Mouse (Mus musculus): ENCODE data around the gene Syt1. TPM values are rescaled to one million over a fixed set of nuclear protein-coding genes. Genes with fewer than 3 reads are reported as not detected.

The Syt1 gene
- polyA plus RNA-seq, 1 experiment from 2014 or later, result 0.22 TPM

DNA sequence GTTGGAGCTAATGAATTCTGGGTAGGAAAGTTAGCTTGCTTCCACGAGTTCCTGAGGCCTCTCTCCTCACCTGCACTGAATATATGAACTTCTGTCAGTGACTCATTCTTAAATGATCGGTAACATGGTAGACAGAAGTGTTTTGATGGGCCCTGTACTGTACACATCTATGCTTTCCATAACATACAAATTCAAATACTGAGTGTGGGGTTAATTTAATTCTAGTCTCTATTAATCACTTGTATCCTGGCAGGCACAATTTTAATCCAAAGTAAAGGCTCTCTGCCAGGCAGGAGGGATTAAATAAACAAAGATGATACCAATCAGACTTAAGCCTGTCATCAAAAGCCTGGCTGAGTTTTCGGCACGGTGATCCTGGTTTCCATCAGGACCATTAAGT is 136.1 kb downstream of the Syt1 start:
- H3K4me2 ChIP-seq (ENCODE audit: low read depth, low read length), result no peak overlapping the region
- no peaks in the 10 kb centered on the region for H3K9me3 ChIP-seq (replicated peaks; ENCODE audit: control insufficient read depth, low read length)
- no peak for ATAC-seq (ENCODE audit: low read depth)
- H3K27ac ChIP-seq (ENCODE audit: low read length), result no peak overlapping the region
- H3K27me3 ChIP-seq (ENCODE audit: control insufficient read depth, insufficient read depth, low read depth, low read length), result no peaks in the 10 kb centered on the region
- no peaks in the 10 kb centered on the region for H3K36me3 ChIP-seq (ENCODE audit: control insufficient read depth, insufficient read depth)
- no peak overlapping the region for H3K9ac ChIP-seq (ENCODE audit: low read depth, low read length)
- WGBS (ENCODE audit: insufficient replicate concordance), result 59% methylated on average over 4 of the region's 4 CpGs
- no peaks in the 10 kb centered on the region for H3K4me1 ChIP-seq (ENCODE audit: control insufficient read depth, low read depth, low read length)
- H3K4me3 ChIP-seq (ENCODE audit: low read depth, low read length), result no peak overlapping the region

DNA sequence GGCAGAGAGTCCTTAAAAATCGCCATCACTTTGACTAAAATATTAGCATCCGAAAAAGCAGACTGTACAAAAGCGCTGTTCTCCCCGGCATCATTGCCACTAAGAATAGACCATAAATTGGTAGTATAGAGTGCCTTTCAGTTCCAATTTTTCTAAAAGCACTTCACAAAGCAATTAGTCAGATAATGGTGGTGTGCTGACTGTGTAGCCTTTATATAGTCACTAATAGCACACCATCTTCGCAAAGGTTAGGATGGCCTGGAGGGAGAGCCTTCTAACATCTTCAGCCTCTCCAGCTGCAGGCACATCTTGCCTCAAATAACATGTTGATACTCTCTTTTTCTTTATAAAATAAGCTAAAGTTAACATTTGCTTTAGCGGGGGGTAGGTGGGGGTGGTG is 138.4 kb downstream of the Syt1 start:
- 79% methylated on average over 6 of the region's 6 CpGs for WGBS (ENCODE audit: insufficient replicate concordance)

GRCm38 (mm10) chr10:108870586-108870985 is 140.2 kb downstream of the Syt1 start:
- WGBS (ENCODE audit: insufficient replicate concordance), result 74% methylated on average over 4 of the region's 4 CpGs
- ATAC-seq (ENCODE audit: low read depth), result no peak

More for the DNA sequence above, 138.4 kb downstream of the Syt1 start:
- no peaks in the 10 kb centered on the region for H3K9me3 ChIP-seq (replicated peaks; ENCODE audit: control insufficient read depth, low read length)
- H3K36me3 ChIP-seq (ENCODE audit: control insufficient read depth, insufficient read depth), result no peaks in the 10 kb centered on the region
- H3K27ac ChIP-seq (ENCODE audit: low read length), result no peak overlapping the region
- no peak overlapping the region for H3K4me2 ChIP-seq (ENCODE audit: low read depth, low read length)
- no peaks in the 10 kb centered on the region for H3K27me3 ChIP-seq (ENCODE audit: control insufficient read depth, insufficient read depth, low read depth, low read length)
- no peak for ATAC-seq (ENCODE audit: low read depth)
- H3K4me1 ChIP-seq (ENCODE audit: control insufficient read depth, low read depth, low read length), result no peaks in the 10 kb centered on the region
- no peak overlapping the region for H3K9ac ChIP-seq (ENCODE audit: low read depth, low read length)
- no peak overlapping the region for H3K4me3 ChIP-seq (ENCODE audit: low read depth, low read length)

GRCm38 (mm10) chr10:108868136-108868535 is 142.6 kb downstream of the Syt1 start:
- H3K36me3 ChIP-seq (ENCODE audit: control insufficient read depth, insufficient read depth), result no peaks in the 10 kb centered on the region
- no peaks in the 10 kb centered on the region; the same call in 1 of the 2 replicates for H3K9me3 ChIP-seq (replicated peaks; ENCODE audit: control insufficient read depth, low read length)
- no peak overlapping the region for H3K27ac ChIP-seq (ENCODE audit: low read length)
- H3K27me3 ChIP-seq (ENCODE audit: control insufficient read depth, insufficient read depth, low read depth, low read length), result no peaks in the 10 kb centered on the region
- H3K9ac ChIP-seq (ENCODE audit: low read depth, low read length), result no peak overlapping the region
- H3K4me3 ChIP-seq (ENCODE audit: low read depth, low read length), result no peak overlapping the region
- ATAC-seq (ENCODE audit: low read depth), result no peak
- H3K4me1 ChIP-seq (ENCODE audit: control insufficient read depth, low read depth, low read length), result no peaks in the 10 kb centered on the region
- 47% methylated on average over 4 of the region's 4 CpGs for WGBS (ENCODE audit: insufficient replicate concordance)
- no peak overlapping the region for H3K4me2 ChIP-seq (ENCODE audit: low read depth, low read length)

More at GRCm38 (mm10) chr10:108870586-108870985, 140.2 kb downstream of the Syt1 start:
- no peaks in the 10 kb centered on the region for H3K4me1 ChIP-seq (ENCODE audit: control insufficient read depth, low read depth, low read length)
- no peak overlapping the region for H3K27ac ChIP-seq (ENCODE audit: low read length)
- no peak overlapping the region for H3K4me3 ChIP-seq (ENCODE audit: low read depth, low read length)
- no peak overlapping the region for H3K4me2 ChIP-seq (ENCODE audit: low read depth, low read length)
- H3K9ac ChIP-seq (ENCODE audit: low read depth, low read length), result no peak overlapping the region
- H3K27me3 ChIP-seq (ENCODE audit: control insufficient read depth, insufficient read depth, low read depth, low read length), result no peaks in the 10 kb centered on the region
- H3K9me3 ChIP-seq (replicated peaks; ENCODE audit: control insufficient read depth, low read length), result no peaks in the 10 kb centered on the region; the same call in 1 of the 2 replicates
- H3K36me3 ChIP-seq (ENCODE audit: control insufficient read depth, insufficient read depth), result no peaks in the 10 kb centered on the region

- Histone ChIP-seq H3K4me1 (ENCODE audit: control insufficient read depth, low read depth, low read length) (no peaks in the 10 kb centered on the region), H3K9ac (ENCODE audit: low read depth, low read length) (no peak overlapping the region), H3K4me2 (ENCODE audit: low read depth, low read length) (no peak overlapping the region), H3K36me3 (ENCODE audit: control insufficient read depth, insufficient read depth) (no peaks in the 10 kb centered on the region), H3K9me3 (replicated peaks; ENCODE audit: control insufficient read depth, low read length) (no peaks in the 10 kb centered on the region; the same call in 1 of the 2 replicates), H3K4me3 (ENCODE audit: low read depth, low read length) (no peak overlapping the region), H3K27me3 (ENCODE audit: control insufficient read depth, insufficient read depth, low read depth, low read length) (no peaks in the 10 kb centered on the region), H3K27ac (ENCODE audit: low read length) (no peak overlapping the region)
- 63% methylated on average over 6 of the region's 6 CpGs for WGBS (ENCODE audit: insufficient replicate concordance)
- no peak for ATAC-seq (ENCODE audit: low read depth)
These were observed 143.6 kb downstream of the Syt1 start for GRCm38 (mm10) chr10:108867202-108867601.

- H3K27ac ChIP-seq (ENCODE audit: low read length), result no peak overlapping the region
- no peaks in the 10 kb centered on the region; the same call in 1 of the 2 replicates for H3K9me3 ChIP-seq (replicated peaks; ENCODE audit: control insufficient read depth, low read length)
- no peak overlapping the region for H3K9ac ChIP-seq (ENCODE audit: low read depth, low read length)
- H3K4me2 ChIP-seq (ENCODE audit: low read depth, low read length), result no peak overlapping the region
- H3K36me3 ChIP-seq (ENCODE audit: control insufficient read depth, insufficient read depth), result no peaks in the 10 kb centered on the region
- no peaks in the 10 kb centered on the region for H3K4me1 ChIP-seq (ENCODE audit: control insufficient read depth, low read depth, low read length)
- no peaks in the 10 kb centered on the region for H3K27me3 ChIP-seq (ENCODE audit: control insufficient read depth, insufficient read depth, low read depth, low read length)
- 63% methylated on average over 4 of the region's 4 CpGs for WGBS (ENCODE audit: insufficient replicate concordance)
- no peak for ATAC-seq (ENCODE audit: low read depth)
- H3K4me3 ChIP-seq (ENCODE audit: low read depth, low read length), result no peak overlapping the region
These were observed 145.2 kb downstream of the Syt1 start for GRCm38 (mm10) chr10:108865586-108865985.

- Histone ChIP-seq H3K27ac (ENCODE audit: low read length) (no peak overlapping the region), H3K36me3 (ENCODE audit: control insufficient read depth, insufficient read depth) (no peaks in the 10 kb centered on the region), H3K9ac (ENCODE audit: low read depth, low read length) (no peak overlapping the region), H3K4me1 (ENCODE audit: control insufficient read depth, low read depth, low read length) (no peaks in the 10 kb centered on the region), H3K27me3 (ENCODE audit: control insufficient read depth, insufficient read depth, low read depth, low read length) (no peaks in the 10 kb centered on the region), H3K9me3 (replicated peaks; ENCODE audit: control insufficient read depth, low read length) (no peaks in the 10 kb centered on the region), H3K4me2 (ENCODE audit: low read depth, low read length) (no peak overlapping the region), H3K4me3 (ENCODE audit: low read depth, low read length) (no peak overlapping the region)
- 60% methylated on average over 6 of the region's 6 CpGs for WGBS (ENCODE audit: insufficient replicate concordance)
- no peak for ATAC-seq (ENCODE audit: low read depth)
These were observed 154.8 kb downstream of the Syt1 start for GRCm38 (mm10) chr10:108855986-108856385.

DNA sequence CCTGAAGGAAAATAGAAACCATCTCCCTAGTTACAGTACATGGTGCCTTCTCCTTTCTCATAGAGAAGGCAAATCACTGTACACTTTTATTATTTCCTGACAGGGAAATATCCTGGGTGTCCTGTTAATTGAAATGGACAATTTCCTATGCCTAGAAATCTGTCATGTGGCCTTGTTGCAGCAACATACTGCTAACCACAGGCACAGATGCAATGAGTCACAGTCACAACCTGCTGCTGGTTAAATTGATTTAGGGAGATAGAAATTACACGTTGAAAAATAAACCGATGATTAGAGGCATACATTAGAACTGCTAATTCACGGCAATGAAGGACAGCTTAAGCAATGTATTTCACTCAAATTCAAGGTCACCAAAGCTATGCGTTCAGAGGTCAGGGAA is 158.0 kb downstream of the Syt1 start:
- no peaks in the 10 kb centered on the region for H3K4me1 ChIP-seq (ENCODE audit: control insufficient read depth, low read depth, low read length)
- no peaks in the 10 kb centered on the region for H3K27me3 ChIP-seq (ENCODE audit: control insufficient read depth, insufficient read depth, low read depth, low read length)
- WGBS (ENCODE audit: insufficient replicate concordance), result 65% methylated on average over 4 of the region's 4 CpGs
- no peak overlapping the region for H3K27ac ChIP-seq (ENCODE audit: low read length)
- no peak overlapping the region for H3K4me2 ChIP-seq (ENCODE audit: low read depth, low read length)
- H3K9me3 ChIP-seq (replicated peaks; ENCODE audit: control insufficient read depth, low read length), result no peaks in the 10 kb centered on the region
- H3K36me3 ChIP-seq (ENCODE audit: control insufficient read depth, insufficient read depth), result no peaks in the 10 kb centered on the region
- no peak overlapping the region for H3K9ac ChIP-seq (ENCODE audit: low read depth, low read length)
- no peak overlapping the region for H3K4me3 ChIP-seq (ENCODE audit: low read depth, low read length)
- no peak for ATAC-seq (ENCODE audit: low read depth)

DNA sequence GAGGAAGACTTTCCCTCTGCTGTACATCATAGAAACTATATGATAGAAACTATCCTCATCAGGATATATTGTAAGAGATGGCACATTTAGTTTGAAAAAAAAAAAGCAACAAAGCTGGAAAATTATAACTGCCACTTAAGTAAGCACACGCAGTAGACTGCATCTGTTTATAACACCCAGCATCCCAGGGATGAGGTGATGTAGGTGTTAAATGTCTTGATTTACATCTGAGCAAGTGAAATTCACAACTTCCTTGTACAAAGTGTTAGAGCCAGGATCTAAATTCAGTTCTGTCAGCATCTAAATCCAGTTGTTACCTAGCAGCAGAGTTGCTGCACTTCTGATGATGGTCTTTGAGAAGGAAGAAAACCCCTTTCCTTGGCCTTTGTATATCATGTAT is 173.3 kb downstream of the Syt1 start:
- no peaks in the 10 kb centered on the region for H3K4me1 ChIP-seq (ENCODE audit: control insufficient read depth, low read depth, low read length)
- no peak for ATAC-seq (ENCODE audit: low read depth)
- no peaks in the 10 kb centered on the region for H3K36me3 ChIP-seq (ENCODE audit: control insufficient read depth, insufficient read depth)
- H3K9ac ChIP-seq (ENCODE audit: low read depth, low read length), result no peak overlapping the region
- no peak overlapping the region for H3K4me3 ChIP-seq (ENCODE audit: low read depth, low read length)
- H3K9me3 ChIP-seq (replicated peaks; ENCODE audit: control insufficient read depth, low read length), result no peaks in the 10 kb centered on the region
- no peak overlapping the region for H3K4me2 ChIP-seq (ENCODE audit: low read depth, low read length)
- WGBS (ENCODE audit: insufficient replicate concordance), result 66% methylated on average over 1 of the region's 1 CpGs
- no peaks in the 10 kb centered on the region for H3K27me3 ChIP-seq (ENCODE audit: control insufficient read depth, insufficient read depth, low read depth, low read length)
- H3K27ac ChIP-seq (ENCODE audit: low read length), result no peak overlapping the region
